Mouse (Mus musculus) limb, embryonic 11.5 days (tissue): Measurements from ENCODE around the gene Stt3b. TPM values are rescaled to one million over a fixed set of nuclear protein-coding genes. Genes with fewer than 3 reads are reported as not detected.

Experiments used
- ATAC-seq: fragments of 200-750 bp; cut with Nextera tagmentation; 2 replicates; pipeline ENCODE4 v1.8.0; 2017; ENCODE audit warnings: low read depth; ENCODE audit not compliant: insufficient number of reproducible peaks, low FRiP score, low TSS enrichment
- DNase-seq: peaks from one replicate; pipeline ENCODE4 v3.0.0-alpha.2; 2015; ENCODE audit warnings: low spot score
- H3K27ac ChIP-seq: fragments of 300-500 bp; sonication (generic); replicated peaks from 2 replicates; pipeline ENCODE4 v1.5.1; 2014; ENCODE audit warnings: low read depth, mild to moderate bottlenecking, low read length
- H3K27me3 ChIP-seq: fragments of 300-500 bp; sonication (generic); 2 replicates; pipeline ENCODE4 v1.6.1; 2014; ENCODE audit warnings: mild to moderate bottlenecking, low read length, mixed read lengths; ENCODE audit not compliant: control insufficient read depth, insufficient read depth
- H3K36me3 ChIP-seq: fragments of 300-500 bp; sonication (generic); 2 replicates; pipeline ENCODE4 v1.6.1; 2014; ENCODE audit warnings: mild to moderate bottlenecking, low read length, moderate library complexity, mixed read lengths; ENCODE audit not compliant: control insufficient read depth, insufficient read depth
- H3K4me1 ChIP-seq: fragments of 300-500 bp; sonication (generic); 2 replicates; pipeline ENCODE4 v1.6.1; 2014; ENCODE audit warnings: low read length, mixed read lengths; ENCODE audit not compliant: control insufficient read depth, insufficient read depth
- H3K4me2 ChIP-seq: fragments of 300-500 bp; sonication (generic); 2 replicates; pipeline ENCODE4 v1.6.1; 2014; ENCODE audit warnings: low read depth, mild to moderate bottlenecking, moderate library complexity; ENCODE audit not compliant: severe bottlenecking
- H3K4me3 ChIP-seq: fragments of 300-500 bp; sonication (generic); 2 replicates; pipeline ENCODE4 v1.5.1; 2014; ENCODE audit warnings: low read depth, low read length
- H3K9ac ChIP-seq: fragments of 300-500 bp; sonication (generic); 2 replicates; pipeline ENCODE4 v1.6.1; 2014; ENCODE audit warnings: mild to moderate bottlenecking, low read length
- H3K9me3 ChIP-seq: fragments of 300-500 bp; sonication (generic); 2 replicates; pipeline ENCODE4 v1.6.1; 2016; ENCODE audit warnings: low read length; ENCODE audit not compliant: control insufficient read depth
- WGBS: fragments of 180-500 bp; shearing (Covaris S2); extraction: QIAGEN DNeasy Blood & Tissue Kit; methylation state at CpG from one replicate; pipeline ENCODE4 v1.1.7; 2014; 5-methylcytosine and 5-hydroxymethylcytosine counted together
- polyA plus RNA-seq: library from polyadenylated mRNA; unstranded; fragments of >200 nt; fragmentation: Nextera tagmentation; extraction: Ambion mirVana; gene quantifications from 2 replicates; pipeline ENCODE4 v1.2.1, GENCODE M21; 2014

The Stt3b gene
- polyA plus RNA-seq, 1 experiment from 2014 or later = 109 TPM

GRCm38 (mm10) chr9:115341576-115341975 lies 31.4 kb upstream of the Stt3b start:
- Histone ChIP-seq H3K4me3 (no peak overlapping the region), H3K27ac (no peak overlapping the region), H3K36me3 (no peaks in the 10 kb centered on the region), H3K4me2 (no peak overlapping the region), H3K9me3 (no peaks in the 10 kb centered on the region), H3K9ac (no peak overlapping the region), H3K4me1 (peaks cover 4% of the 10 kb centered on the region), H3K27me3 (no peaks in the 10 kb centered on the region)
- 38% methylated on average over 9 of the region's 9 CpGs for WGBS
- ATAC-seq (no peak), DNase-seq (no peak)

GRCm38 (mm10) chr9:115340212-115340815 lies 30.1 kb upstream of the Stt3b start:
- no peak overlapping the region for H3K27ac ChIP-seq
- DNase-seq (no peak), ATAC-seq (no peak)
- no peak overlapping the region for H3K4me2 ChIP-seq
- WGBS = 69% methylated on average over 12 of the region's 12 CpGs
- H3K27me3 ChIP-seq = no peaks in the 10 kb centered on the region
- H3K4me3 ChIP-seq = no peak overlapping the region
- no peaks in the 10 kb centered on the region for H3K9me3 ChIP-seq
- no peak overlapping the region for H3K9ac ChIP-seq
- H3K36me3 ChIP-seq = no peaks in the 10 kb centered on the region
- peaks cover 4% of the 10 kb centered on the region for H3K4me1 ChIP-seq

GRCm38 (mm10) chr9:115338816-115339215 lies 28.6 kb upstream of the Stt3b start:
- DNase-seq = no peak
- Histone ChIP-seq H3K9me3 (no peaks in the 10 kb centered on the region), H3K27me3 (no peaks in the 10 kb centered on the region), H3K4me1 (peaks cover 4% of the 10 kb centered on the region), H3K9ac (no peak overlapping the region), H3K27ac (no peak overlapping the region), H3K36me3 (no peaks in the 10 kb centered on the region), H3K4me3 (no peak overlapping the region), H3K4me2 (no peak overlapping the region)
- no peak for ATAC-seq
- whole genome bisulfite sequencing = 24% methylated on average over 6 of the region's 6 CpGs

GRCm38 (mm10) chr9:115333016-115333415 lies 22.8 kb upstream of the Stt3b start:
- H3K9me3 ChIP-seq = no peaks in the 10 kb centered on the region
- H3K36me3 ChIP-seq = no peaks in the 10 kb centered on the region
- ATAC-seq (no peak), DNase-seq (no peak)
- H3K27me3 ChIP-seq = no peaks in the 10 kb centered on the region
- no peak overlapping the region for H3K27ac ChIP-seq
- no peak overlapping the region for H3K9ac ChIP-seq
- WGBS = 80% methylated on average over 12 of the region's 12 CpGs
- H3K4me3 ChIP-seq = no peak overlapping the region
- no peak overlapping the region for H3K4me2 ChIP-seq
- 0 out of 2 replicates have a peak, but pooled peaks cover 2% of the 10 kb centered on the region for H3K4me1 ChIP-seq

- Histone ChIP-seq H3K4me3 (no peak overlapping the region), H3K36me3 (no peaks in the 10 kb centered on the region), H3K4me1 (0 out of 2 replicates have a peak, but pooled peaks cover 2% of the 10 kb centered on the region), H3K27me3 (no peaks in the 10 kb centered on the region), H3K4me2 (no peak overlapping the region), H3K9ac (no peak overlapping the region), H3K9me3 (no peaks in the 10 kb centered on the region), H3K27ac (no peak overlapping the region)
- ATAC-seq (no peak), DNase-seq (no peak)
- WGBS = 87% methylated on average over 7 of the region's 7 CpGs
Measured at GRCm38 (mm10) chr9:115332339-115332738, 22.1 kb upstream of the Stt3b start.

GRCm38 (mm10) chr9:115330861-115331476 lies 20.7 kb upstream of the Stt3b start:
- Histone ChIP-seq H3K27me3 (no peaks in the 10 kb centered on the region), H3K27ac (no peak overlapping the region), H3K4me1 (0 out of 2 replicates have a peak, but pooled peaks cover 2% of the 10 kb centered on the region), H3K4me2 (no peak overlapping the region), H3K36me3 (no peaks in the 10 kb centered on the region), H3K9me3 (no peaks in the 10 kb centered on the region), H3K4me3 (no peak overlapping the region), H3K9ac (no peak overlapping the region)
- 76% methylated on average over 6 of the region's 6 CpGs for WGBS
- DNase-seq (no peak), ATAC-seq (no peak)

- Histone ChIP-seq H3K4me1 (no peaks in the 10 kb centered on the region), H3K4me2 (no peak overlapping the region), H3K27ac (no peak overlapping the region), H3K4me3 (no peak overlapping the region), H3K36me3 (no peaks in the 10 kb centered on the region), H3K27me3 (no peaks in the 10 kb centered on the region), H3K9ac (no peak overlapping the region), H3K9me3 (no peaks in the 10 kb centered on the region)
- no peak for DNase-seq
- ATAC-seq = no peak
- WGBS = 86% methylated on average over 4 of the region's 4 CpGs
Measured at GRCm38 (mm10) chr9:115326533-115326890, 16.3 kb upstream of the Stt3b start.

GRCm38 (mm10) chr9:115325831-115326532 lies 15.8 kb upstream of the Stt3b start:
- Histone ChIP-seq H3K4me1 (no peaks in the 10 kb centered on the region), H3K36me3 (no peaks in the 10 kb centered on the region), H3K27me3 (no peaks in the 10 kb centered on the region), H3K9ac (no peak overlapping the region), H3K4me2 (no peak overlapping the region), H3K4me3 (no peak overlapping the region), H3K27ac (no peak overlapping the region), H3K9me3 (no peaks in the 10 kb centered on the region)
- WGBS = 79% methylated on average over 13 of the region's 13 CpGs
- DNase-seq (no peak), ATAC-seq (no peak)
